Mouse (Mus musculus): ENCODE measurements at regions not wholly inside any gene's neighbourhood (a gene's known extent, or its start where the extent isn't known, plus 50 kb on each side); places are given as distances from the start of the nearest gene placed in this dataset.

GRCm38 (mm10) chr15:96751243-96752061 is 51.9 kb upstream of the Slc38a2 start:
- no peak for TF ChIP-seq CTCF (IDR thresholded peaks at IDR 0.05; ENCODE audit: borderline replicate concordance, control insufficient read depth, extremely low read depth, insufficient read depth, low read length, poor library complexity)
- no peak for TF ChIP-seq POLR2A (IDR thresholded peaks at IDR 0.05; ENCODE audit: control insufficient read depth, extremely low read depth, insufficient read depth, low read length, poor library complexity)
